Mouse (Mus musculus) heart, adult 18-20 months (tissue): Measurements from ENCODE around the gene Nat10. TPM values are rescaled to one million over a fixed set of nuclear protein-coding genes. Genes with fewer than 3 reads are reported as not detected.

Source experiments
- DNase-seq, 2 experiments: peaks; one replicate each; pipeline ENCODE4 v3.0.0; 2021 to 2022; ENCODE audit warnings: mixed read lengths in 1 of 2
- total RNA-seq, 2 experiments: library from RNA; stranded (reverse); gene quantifications; 2 replicates each; pipeline ENCODE4 v1.2.3; 2021

Nat10 gene
- total RNA-seq, 2 experiments from 2014 or later = 15.5 to 17.7 TPM

GRCm38 (mm10) chr2:103691278-103691677 is 69.8 kb downstream of the Nat10 start:
- DNase-seq = no peak

- DNase-seq = no peak
These were observed 70.2 kb downstream of the Nat10 start for GRCm38 (mm10) chr2:103690828-103691227.

- peak; percentile 65 to 82 for DNase-seq
These were observed 70.6 kb downstream of the Nat10 start for GRCm38 (mm10) chr2:103690425-103690824.

GRCm38 (mm10) chr2:103687888-103688287 is 73.2 kb downstream of the Nat10 start:
- no peak for DNase-seq

- no peak for DNase-seq
These were observed 73.9 kb downstream of the Nat10 start for GRCm38 (mm10) chr2:103687143-103687542.

- no peak for DNase-seq
These were observed 75.5 kb downstream of the Nat10 start for GRCm38 (mm10) chr2:103685581-103685980.

- peak in 1 of 2 experiments; percentile 31 for DNase-seq
These were observed 76.0 kb downstream of the Nat10 start for GRCm38 (mm10) chr2:103684926-103685577.

- no peak for DNase-seq
These were observed 76.6 kb downstream of the Nat10 start for GRCm38 (mm10) chr2:103684431-103684830.

- peak in 1 of 2 experiments; percentile 45 for DNase-seq
These were observed 78.1 kb downstream of the Nat10 start for GRCm38 (mm10) chr2:103682927-103683442.

- no peak for DNase-seq
These were observed 78.8 kb downstream of the Nat10 start for GRCm38 (mm10) chr2:103682261-103682722.

- no peak for DNase-seq
These were observed 79.9 kb downstream of the Nat10 start for GRCm38 (mm10) chr2:103681149-103681548.

- DNase-seq = no peak
These were observed 80.5 kb downstream of the Nat10 start for GRCm38 (mm10) chr2:103680364-103681110.

GRCm38 (mm10) chr2:103678433-103678832 is 82.6 kb downstream of the Nat10 start:
- DNase-seq = no peak

GRCm38 (mm10) chr2:103677614-103678369 is 83.3 kb downstream of the Nat10 start:
- DNase-seq = no peak

GRCm38 (mm10) chr2:103676808-103677207 is 84.3 kb downstream of the Nat10 start:
- DNase-seq = no peak

- no peak for DNase-seq
These were observed 85.7 kb downstream of the Nat10 start for GRCm38 (mm10) chr2:103675391-103675790.

GRCm38 (mm10) chr2:103673609-103674008 is 87.5 kb downstream of the Nat10 start:
- no peak for DNase-seq

GRCm38 (mm10) chr2:103672573-103673119 is 88.4 kb downstream of the Nat10 start:
- no peak for DNase-seq
